Mouse (Mus musculus): ENCODE results near the gene Stox1. TPM values are rescaled to one million over a fixed set of nuclear protein-coding genes. Genes with fewer than 3 reads are reported as not detected.

Stox1 gene
- polyA plus RNA-seq, 1 experiment from 2014 or later: 4.6 TPM

DNA sequence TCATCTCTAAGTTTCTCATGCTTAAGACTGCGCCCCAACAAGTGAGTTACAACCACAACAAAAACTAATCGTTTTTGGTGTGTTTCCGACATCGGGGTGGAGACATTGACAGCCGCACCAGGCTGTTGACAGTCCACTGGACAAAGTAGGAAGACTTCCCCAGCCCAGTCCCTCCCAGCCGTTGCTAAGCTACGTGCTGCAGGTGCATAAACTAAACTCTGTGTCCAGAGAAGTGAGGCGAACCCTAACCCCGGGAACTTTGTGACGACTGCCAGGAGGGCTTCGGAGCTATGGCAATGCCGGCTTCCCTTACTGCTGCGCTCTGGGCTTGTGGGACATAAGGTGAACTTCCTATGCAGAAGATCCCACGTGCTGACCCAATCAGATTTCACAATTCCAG lies 56.7 kb downstream of the Stox1 start:
- H3K9me3 ChIP-seq (ENCODE audit: control insufficient read depth, low read length): no peaks in the 10 kb centered on the region
- WGBS: 63% methylated on average over 14 of the region's 14 CpGs
- no peak overlapping the region for H3K4me2 ChIP-seq (ENCODE audit: low read depth, low read length)
- no peaks in the 10 kb centered on the region for H3K27me3 ChIP-seq (ENCODE audit: control insufficient read depth, insufficient read depth, low read depth, low read length)
- no peak overlapping the region for H3K4me3 ChIP-seq (ENCODE audit: low read length)
- no peak overlapping the region for H3K27ac ChIP-seq (ENCODE audit: low read length)
- H3K4me1 ChIP-seq (replicated peaks; ENCODE audit: control insufficient read depth, insufficient read depth, low read length): no peaks in the 10 kb centered on the region
- no peak for ATAC-seq (ENCODE audit: low read depth)
- no peak overlapping the region for H3K9ac ChIP-seq (ENCODE audit: low read length)
- H3K36me3 ChIP-seq (ENCODE audit: control insufficient read depth, insufficient read depth, low read length): no peaks in the 10 kb centered on the region

DNA sequence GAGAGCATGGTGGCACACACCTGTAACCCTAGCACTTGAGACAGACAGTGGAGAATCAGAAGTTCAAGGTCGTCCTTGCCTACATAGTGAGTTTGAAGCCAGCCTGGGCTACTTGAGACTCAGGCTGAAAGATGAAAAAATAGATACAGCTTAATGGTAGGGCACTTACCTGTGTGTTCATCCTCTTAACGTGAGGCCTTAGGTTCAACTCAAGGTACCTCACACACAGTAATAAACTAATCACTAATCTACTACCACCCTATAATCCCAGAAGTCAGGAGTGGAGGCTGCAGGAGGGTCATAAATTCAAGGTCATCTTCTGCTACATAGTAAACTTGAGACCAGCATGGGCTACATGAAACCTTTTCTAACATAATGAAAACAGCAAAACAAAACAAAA lies 57.5 kb downstream of the Stox1 start:
- no peaks in the 10 kb centered on the region for H3K27me3 ChIP-seq (ENCODE audit: control insufficient read depth, insufficient read depth, low read depth, low read length)
- no peak overlapping the region for H3K4me3 ChIP-seq (ENCODE audit: low read length)
- H3K9ac ChIP-seq (ENCODE audit: low read length): no peak overlapping the region
- H3K9me3 ChIP-seq (ENCODE audit: control insufficient read depth, low read length): no peaks in the 10 kb centered on the region
- WGBS: 61% methylated on average over 2 of the region's 2 CpGs
- H3K4me2 ChIP-seq (ENCODE audit: low read depth, low read length): no peak overlapping the region
- no peak for ATAC-seq (ENCODE audit: low read depth)
- H3K27ac ChIP-seq (ENCODE audit: low read length): no peak overlapping the region
- no peaks in the 10 kb centered on the region for H3K36me3 ChIP-seq (ENCODE audit: control insufficient read depth, insufficient read depth, low read length)
- no peaks in the 10 kb centered on the region for H3K4me1 ChIP-seq (replicated peaks; ENCODE audit: control insufficient read depth, insufficient read depth, low read length)

DNA sequence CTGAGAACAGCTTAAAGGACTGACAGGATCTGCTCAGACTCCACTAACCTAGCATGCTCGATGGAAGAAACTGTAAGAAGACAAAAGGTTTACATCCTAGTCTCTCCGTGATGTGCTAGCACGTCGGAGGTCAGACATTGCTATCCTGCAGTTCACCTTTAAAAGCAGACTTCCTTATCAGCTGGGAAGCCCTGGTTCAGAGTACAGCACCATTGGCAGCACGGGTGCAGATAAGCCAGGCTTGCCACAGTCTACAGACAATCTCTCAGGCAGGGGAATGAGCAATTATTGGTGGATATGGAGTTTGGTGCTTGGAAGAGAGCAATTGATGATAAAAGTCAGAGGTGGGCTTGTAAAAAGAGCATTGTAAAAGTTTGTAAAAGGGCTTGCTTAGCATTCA lies 57.9 kb downstream of the Stox1 start:
- no peak overlapping the region for H3K4me3 ChIP-seq (ENCODE audit: low read length)
- WGBS: 67% methylated on average over 5 of the region's 5 CpGs
- H3K4me1 ChIP-seq (replicated peaks; ENCODE audit: control insufficient read depth, insufficient read depth, low read length): no peaks in the 10 kb centered on the region
- no peaks in the 10 kb centered on the region for H3K36me3 ChIP-seq (ENCODE audit: control insufficient read depth, insufficient read depth, low read length)
- no peak overlapping the region for H3K27ac ChIP-seq (ENCODE audit: low read length)
- H3K4me2 ChIP-seq (ENCODE audit: low read depth, low read length): no peak overlapping the region
- ATAC-seq (ENCODE audit: low read depth): no peak
- H3K9ac ChIP-seq (ENCODE audit: low read length): no peak overlapping the region
- H3K9me3 ChIP-seq (ENCODE audit: control insufficient read depth, low read length): no peaks in the 10 kb centered on the region
- H3K27me3 ChIP-seq (ENCODE audit: control insufficient read depth, insufficient read depth, low read depth, low read length): no peaks in the 10 kb centered on the region

DNA sequence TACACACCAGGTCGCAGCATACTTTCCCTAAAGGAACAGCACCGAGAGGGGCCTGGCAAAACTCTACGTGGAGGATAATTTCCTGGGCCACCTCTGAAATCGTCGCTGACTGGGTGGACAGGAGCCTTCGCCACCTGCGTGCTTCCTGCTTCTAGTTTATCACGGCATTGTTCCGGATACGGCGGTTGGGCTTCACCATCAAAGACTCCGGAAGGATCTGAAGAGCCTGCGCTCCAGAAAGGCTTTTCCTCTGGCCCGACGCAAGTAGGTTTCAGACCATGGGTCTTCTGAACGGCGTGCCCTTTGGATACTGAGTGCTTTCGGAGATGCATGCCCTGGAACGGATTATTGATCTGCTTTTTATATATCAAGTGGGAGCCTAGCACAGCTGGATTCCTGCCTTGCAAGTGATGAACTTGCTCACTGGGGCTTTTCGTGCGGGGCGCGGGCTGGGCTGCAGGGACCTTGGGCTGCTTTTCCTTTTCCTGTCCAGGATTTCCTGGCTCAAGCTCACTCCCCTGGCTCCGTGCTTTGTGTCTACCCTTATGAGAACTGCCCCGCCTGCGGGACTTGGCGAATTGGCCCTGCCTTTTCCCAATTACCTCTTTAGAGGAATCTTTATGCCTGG lies 60.9 kb downstream of the Stox1 start:
- Histone ChIP-seq H3K27me3 (ENCODE audit: control insufficient read depth, insufficient read depth, low read depth, low read length) (no peaks in the 10 kb centered on the region), H3K36me3 (ENCODE audit: control insufficient read depth, insufficient read depth, low read length) (no peaks in the 10 kb centered on the region), H3K27ac (ENCODE audit: low read length) (peak overlapping the region; percentile 84), H3K4me3 (ENCODE audit: low read length) (peak overlapping the region; percentile 27; the same call in 1 of the 2 replicates), H3K9me3 (ENCODE audit: control insufficient read depth, low read length) (no peaks in the 10 kb centered on the region), H3K4me1 (replicated peaks; ENCODE audit: control insufficient read depth, insufficient read depth, low read length) (no peaks in the 10 kb centered on the region), H3K4me2 (ENCODE audit: low read depth, low read length) (peak overlapping the region; percentile 41), H3K9ac (ENCODE audit: low read length) (peak overlapping the region; percentile 47)
- peak; percentile 86 for ATAC-seq (ENCODE audit: low read depth)
- 46% methylated on average over 27 of the region's 27 CpGs for WGBS

DNA sequence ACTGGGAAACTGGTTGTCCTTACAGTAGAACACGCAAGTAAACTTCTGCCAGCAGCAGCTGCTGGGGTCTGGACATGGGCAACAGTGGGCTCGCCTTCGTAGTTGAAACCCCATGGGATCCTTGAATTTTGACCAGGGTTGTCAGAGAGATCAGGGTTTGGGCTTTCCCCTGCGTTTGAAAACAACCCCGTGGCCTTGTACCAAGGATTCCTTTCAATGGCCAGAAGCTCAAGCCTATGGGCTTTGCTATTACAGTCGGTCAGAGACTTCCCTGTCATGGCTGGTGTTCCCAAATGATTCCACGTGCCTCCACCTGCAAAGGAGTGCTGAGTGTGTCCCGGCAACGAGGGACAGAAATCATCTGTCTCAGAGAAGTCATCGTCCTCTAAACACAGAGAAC lies 61.8 kb downstream of the Stox1 start:
- no peak for ATAC-seq (ENCODE audit: low read depth)
- Histone ChIP-seq H3K9ac (ENCODE audit: low read length) (no peak overlapping the region), H3K36me3 (ENCODE audit: control insufficient read depth, insufficient read depth, low read length) (no peaks in the 10 kb centered on the region), H3K9me3 (ENCODE audit: control insufficient read depth, low read length) (no peaks in the 10 kb centered on the region), H3K27me3 (ENCODE audit: control insufficient read depth, insufficient read depth, low read depth, low read length) (no peaks in the 10 kb centered on the region), H3K27ac (ENCODE audit: low read length) (peak overlapping the region; percentile 84; the same call in 1 of the 2 replicates), H3K4me1 (replicated peaks; ENCODE audit: control insufficient read depth, insufficient read depth, low read length) (no peaks in the 10 kb centered on the region), H3K4me3 (ENCODE audit: low read length) (no peak overlapping the region), H3K4me2 (ENCODE audit: low read depth, low read length) (no peak overlapping the region; the same call in 1 of the 2 replicates)
- WGBS: 84% methylated on average over 10 of the region's 10 CpGs

DNA sequence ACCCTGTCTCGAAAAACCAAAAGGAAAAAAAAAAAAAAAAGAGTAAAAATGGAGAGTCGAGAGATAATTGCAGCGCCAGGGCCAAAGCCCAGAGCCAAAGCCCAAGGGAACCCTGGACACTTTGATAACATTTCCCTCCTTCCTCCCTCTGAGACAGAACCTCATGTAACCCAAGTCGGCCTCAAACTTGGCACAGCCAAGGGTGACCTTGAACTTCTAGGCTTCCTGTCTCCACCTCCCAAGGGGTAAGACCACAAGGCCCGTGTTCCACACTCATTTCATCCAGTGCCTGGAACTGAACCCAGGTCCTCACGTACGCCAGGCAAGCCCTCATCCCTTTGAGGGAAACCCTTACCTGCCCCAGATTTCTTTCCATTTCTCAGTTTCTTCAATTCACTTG lies 69.2 kb downstream of the Stox1 start:
- Histone ChIP-seq H3K27me3 (ENCODE audit: control insufficient read depth, insufficient read depth, low read depth, low read length) (no peaks in the 10 kb centered on the region), H3K9me3 (ENCODE audit: control insufficient read depth, low read length) (no peaks in the 10 kb centered on the region), H3K4me2 (ENCODE audit: low read depth, low read length) (no peak overlapping the region), H3K9ac (ENCODE audit: low read length) (no peak overlapping the region), H3K36me3 (ENCODE audit: control insufficient read depth, insufficient read depth, low read length) (no peaks in the 10 kb centered on the region), H3K27ac (ENCODE audit: low read length) (no peak overlapping the region), H3K4me1 (replicated peaks; ENCODE audit: control insufficient read depth, insufficient read depth, low read length) (peaks cover 4% of the 10 kb centered on the region; the same call in 1 of the 2 replicates), H3K4me3 (ENCODE audit: low read length) (no peak overlapping the region)
- WGBS: 78% methylated on average over 7 of the region's 7 CpGs
- no peak for ATAC-seq (ENCODE audit: low read depth)

DNA sequence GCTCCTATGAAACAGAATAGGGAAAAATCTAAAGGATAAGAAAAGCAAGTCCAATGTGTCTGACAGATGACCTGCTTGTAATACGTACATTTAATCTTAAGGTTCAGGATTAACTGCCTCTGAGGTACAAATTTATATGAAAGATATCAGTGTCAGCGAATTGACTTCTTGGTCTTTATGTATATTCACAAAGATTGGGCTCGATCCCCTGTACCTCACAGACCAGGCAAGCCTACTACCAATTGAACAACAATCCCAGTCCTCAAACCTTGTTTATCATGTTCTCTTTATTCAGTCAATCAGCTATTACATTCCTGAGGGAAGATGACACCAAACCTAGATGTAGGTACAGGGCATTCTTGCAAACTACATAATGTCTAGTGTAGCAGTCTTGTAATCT lies 74.0 kb downstream of the Stox1 start:
- peaks cover 15% of the 10 kb centered on the region for H3K4me1 ChIP-seq (replicated peaks; ENCODE audit: control insufficient read depth, insufficient read depth, low read length)
- peak overlapping the region; percentile 80 for H3K4me3 ChIP-seq (ENCODE audit: low read length)
- H3K9ac ChIP-seq (ENCODE audit: low read length): peak overlapping the region; percentile 73
- WGBS: 14% methylated on average over 3 of the region's 3 CpGs
- H3K27ac ChIP-seq (ENCODE audit: low read length): peak overlapping the region; percentile 96
- H3K27me3 ChIP-seq (ENCODE audit: control insufficient read depth, insufficient read depth, low read depth, low read length): no peaks in the 10 kb centered on the region
- no peaks in the 10 kb centered on the region; the same call in 1 of the 2 replicates for H3K36me3 ChIP-seq (ENCODE audit: control insufficient read depth, insufficient read depth, low read length)
- ATAC-seq (ENCODE audit: low read depth): no peak
- H3K4me2 ChIP-seq (ENCODE audit: low read depth, low read length): peak overlapping the region; percentile 70
- H3K9me3 ChIP-seq (ENCODE audit: control insufficient read depth, low read length): no peaks in the 10 kb centered on the region

DNA sequence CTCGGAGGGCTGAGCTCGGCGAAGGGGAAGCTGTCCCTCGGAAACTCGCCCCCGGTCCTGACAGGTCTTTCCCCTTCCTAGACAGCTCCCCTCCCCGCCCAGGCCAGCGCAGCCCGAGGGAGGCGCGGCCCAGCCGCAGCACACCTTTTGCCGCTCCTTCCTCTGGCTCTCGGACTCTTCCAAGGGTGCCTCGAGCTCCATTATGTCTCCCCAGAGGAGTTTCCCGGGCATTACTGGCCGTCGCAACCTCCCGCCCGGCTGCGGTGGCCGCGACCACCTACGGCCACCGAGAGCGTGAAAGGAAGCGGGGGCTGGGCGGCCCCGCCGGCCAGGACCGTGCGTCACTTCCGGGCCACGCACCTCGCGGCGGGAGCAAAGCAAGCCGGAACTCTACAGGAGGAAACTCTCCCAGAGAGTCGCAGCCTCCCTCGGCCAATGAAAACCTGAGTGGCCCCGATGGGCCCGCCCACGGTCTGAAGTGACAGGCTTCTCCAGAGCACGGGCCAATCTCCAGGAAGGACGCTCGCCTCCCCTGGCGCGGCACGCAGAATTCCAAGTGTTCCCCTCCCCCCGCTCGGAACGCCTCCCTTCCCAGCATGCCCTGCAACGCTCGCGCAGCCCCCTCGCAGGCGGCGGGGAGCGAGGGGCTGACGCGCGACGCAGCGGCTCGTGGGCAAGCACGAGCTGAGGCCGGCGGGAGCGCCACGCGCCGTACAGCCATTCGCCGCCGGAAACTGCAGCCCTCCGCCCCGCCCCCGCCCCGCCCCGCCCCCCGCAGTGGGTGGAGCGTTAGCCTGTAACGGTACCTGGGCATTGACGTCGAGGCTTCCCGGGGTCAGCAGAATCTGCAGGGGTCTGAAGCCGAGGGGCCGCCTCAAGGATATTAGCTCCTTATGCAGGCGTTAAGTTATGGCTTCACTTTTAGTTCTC lies 74.8 kb downstream of the Stox1 start, which contains the start of gene Ddx50:
Ddx50 (minus strand) TSS at position 338 of the 930 bp plus-strand sequence.
- H3K27ac ChIP-seq (ENCODE audit: low read length): peak within 1 kb of the TSS; percentile 96
- H3K4me3 ChIP-seq (ENCODE audit: low read length): peak within 1 kb of the TSS; percentile 80
- H3K4me1 ChIP-seq (replicated peaks; ENCODE audit: control insufficient read depth, insufficient read depth, low read length): peaks cover 15% of the 10 kb centered on the region
- peak; percentile 99 for ATAC-seq (ENCODE audit: low read depth)
- H3K4me2 ChIP-seq (ENCODE audit: low read depth, low read length): peak within 1 kb of the TSS; percentile 76
- 0% methylated on average over 77 of the region's 89 CpGs for WGBS
- H3K9ac ChIP-seq (ENCODE audit: low read length): peak within 1 kb of the TSS; percentile 88
- H3K27me3 ChIP-seq (ENCODE audit: control insufficient read depth, insufficient read depth, low read depth, low read length): no peaks in the 10 kb centered on the region
- no peaks in the 10 kb centered on the region for H3K9me3 ChIP-seq (ENCODE audit: control insufficient read depth, low read length)
- H3K36me3 ChIP-seq (ENCODE audit: control insufficient read depth, insufficient read depth, low read length): peaks cover 6% of the 10 kb centered on the region

DNA sequence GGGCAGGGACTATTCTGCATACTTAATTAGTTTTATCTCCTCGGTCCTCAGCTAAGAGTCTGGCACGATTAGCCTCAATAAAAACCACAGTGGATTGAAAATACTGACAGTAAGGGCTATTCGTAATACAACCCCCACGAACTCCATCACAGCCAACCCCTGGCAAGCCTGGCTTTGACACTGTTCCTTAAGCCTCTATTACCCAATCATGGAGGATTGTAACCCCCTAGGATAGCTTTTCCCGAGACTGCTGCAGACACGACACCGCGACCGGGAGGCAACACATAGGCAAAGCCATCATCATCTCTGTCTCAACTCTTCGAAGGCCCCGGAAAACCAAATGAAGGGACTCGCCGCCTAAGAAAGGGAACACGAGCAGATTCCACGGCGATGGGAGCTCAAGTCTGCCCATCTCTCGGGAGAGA lies 75.6 kb downstream of the Stox1 start:
- peaks cover 8% of the 10 kb centered on the region for H3K36me3 ChIP-seq (ENCODE audit: control insufficient read depth, insufficient read depth, low read length)
- no peak for ATAC-seq (ENCODE audit: low read depth)
- peak overlapping the region; percentile 80 for H3K4me3 ChIP-seq (ENCODE audit: low read length)
- under 1% methylated on average over 17 of the region's 17 CpGs for WGBS
- H3K4me1 ChIP-seq (replicated peaks; ENCODE audit: control insufficient read depth, insufficient read depth, low read length): peaks cover 15% of the 10 kb centered on the region
- no peaks in the 10 kb centered on the region for H3K27me3 ChIP-seq (ENCODE audit: control insufficient read depth, insufficient read depth, low read depth, low read length)
- H3K4me2 ChIP-seq (ENCODE audit: low read depth, low read length): peak overlapping the region; percentile 76
- peak overlapping the region; percentile 96 for H3K27ac ChIP-seq (ENCODE audit: low read length)
- H3K9me3 ChIP-seq (ENCODE audit: control insufficient read depth, low read length): no peaks in the 10 kb centered on the region
- peak overlapping the region; percentile 88 for H3K9ac ChIP-seq (ENCODE audit: low read length)
